Mouse (Mus musculus): Measurements from ENCODE around the gene Aox1. TPM values are rescaled to one million over a fixed set of nuclear protein-coding genes. Genes with fewer than 3 reads are reported as not detected.

Aox1 gene
- polyA plus RNA-seq, 1 experiment from 2014 or later, result 1.8 TPM

DNA sequence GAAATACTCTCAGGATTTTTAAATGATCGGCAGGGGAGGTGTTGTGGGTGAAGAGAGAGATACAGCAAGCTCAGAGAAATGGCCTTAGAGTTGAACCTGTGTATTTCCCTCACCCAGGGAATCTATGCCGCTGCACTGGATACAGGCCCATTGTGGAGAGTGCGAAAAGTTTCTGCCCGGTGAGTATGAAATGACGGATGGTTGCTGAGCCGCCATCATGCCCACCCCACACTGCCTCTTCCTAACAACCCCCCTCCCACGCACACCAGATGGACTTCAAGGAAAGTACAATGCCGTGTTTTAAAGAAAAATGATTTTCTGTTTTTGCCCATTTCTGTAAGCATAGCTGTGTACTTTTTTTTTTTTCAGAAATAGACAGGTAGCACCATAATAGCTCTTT, 95.2 kb downstream of the Aox1 start:
- TF ChIP-seq EP300 (IDR thresholded peaks at IDR 0.05), result no peak
- no peak for TF ChIP-seq CTCF (IDR thresholded peaks at IDR 0.05)
- Histone ChIP-seq H3K4me3 (ENCODE audit: low read depth, low read length) (no peak overlapping the region), H3K27me3 (replicated peaks; ENCODE audit: insufficient read depth, low read length) (no peaks in the 10 kb centered on the region), H3K9me3 (ENCODE audit: low read length) (no peaks in the 10 kb centered on the region), H3K4me2 (replicated peaks; ENCODE audit: low read depth, low read length) (no peak overlapping the region), H3K27ac (ENCODE audit: low read length) (no peak overlapping the region), H3K36me3 (ENCODE audit: insufficient read depth, low read length) (no peaks in the 10 kb centered on the region), H3K4me1 (ENCODE audit: insufficient read depth, low read depth, low read length) (no peaks in the 10 kb centered on the region), H3K9ac (replicated peaks; ENCODE audit: low read depth) (no peak overlapping the region)
- ATAC-seq, result no peak
- DNase-seq (ENCODE audit: low spot score), result no peak
- WGBS, result 81% methylated on average over 8 of the region's 8 CpGs

- TF ChIP-seq CTCF (IDR thresholded peaks at IDR 0.05), result no peak
- TF ChIP-seq EP300 (IDR thresholded peaks at IDR 0.05), result no peak
- H3K27me3 ChIP-seq (replicated peaks; ENCODE audit: insufficient read depth, low read length), result no peaks in the 10 kb centered on the region
- no peaks in the 10 kb centered on the region for H3K4me1 ChIP-seq (ENCODE audit: insufficient read depth, low read depth, low read length)
- no peak overlapping the region for H3K27ac ChIP-seq (ENCODE audit: low read length)
- no peak for DNase-seq (ENCODE audit: low spot score)
- no peak for ATAC-seq
- no peaks in the 10 kb centered on the region for H3K36me3 ChIP-seq (ENCODE audit: insufficient read depth, low read length)
- no peak overlapping the region for H3K4me3 ChIP-seq (ENCODE audit: low read depth, low read length)
- no peaks in the 10 kb centered on the region for H3K9me3 ChIP-seq (ENCODE audit: low read length)
- H3K4me2 ChIP-seq (replicated peaks; ENCODE audit: low read depth, low read length), result no peak overlapping the region
- no peak overlapping the region for H3K9ac ChIP-seq (replicated peaks; ENCODE audit: low read depth)
Measured at GRCm38 (mm10) chr1:58137891-58138290, 108.2 kb downstream of the Aox1 start.

DNA sequence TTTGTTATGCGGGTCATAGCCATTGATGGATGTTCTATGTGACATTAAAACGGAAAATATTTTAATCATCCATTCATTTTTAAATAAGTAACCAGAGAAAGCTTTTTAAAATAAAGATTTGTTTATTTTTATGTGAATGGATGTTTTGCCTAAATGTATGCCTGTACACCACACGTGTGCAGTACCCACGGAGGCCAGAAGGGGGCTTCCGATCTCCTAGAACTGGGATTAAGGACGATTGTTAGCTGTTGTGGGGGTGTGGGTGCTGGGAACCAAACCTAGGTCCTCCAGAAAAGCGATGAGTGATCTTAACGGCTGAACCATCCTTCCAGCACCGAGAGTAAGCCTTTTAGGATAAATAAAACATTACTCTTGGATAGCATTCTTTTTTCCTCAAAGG, 109.3 kb downstream of the Aox1 start:
- DNase-seq (ENCODE audit: low spot score) (no peak), ATAC-seq (no peak)
- Histone ChIP-seq H3K9me3 (ENCODE audit: low read length) (no peaks in the 10 kb centered on the region), H3K36me3 (ENCODE audit: insufficient read depth, low read length) (no peaks in the 10 kb centered on the region), H3K4me1 (ENCODE audit: insufficient read depth, low read depth, low read length) (no peaks in the 10 kb centered on the region), H3K27ac (ENCODE audit: low read length) (no peak overlapping the region), H3K4me3 (ENCODE audit: low read depth, low read length) (no peak overlapping the region), H3K9ac (replicated peaks; ENCODE audit: low read depth) (no peak overlapping the region), H3K4me2 (replicated peaks; ENCODE audit: low read depth, low read length) (no peak overlapping the region), H3K27me3 (replicated peaks; ENCODE audit: insufficient read depth, low read length) (no peaks in the 10 kb centered on the region)
- TF ChIP-seq CTCF (IDR thresholded peaks at IDR 0.05) (peak; percentile 28; the same call in 1 of the 2 replicates), EP300 (IDR thresholded peaks at IDR 0.05) (no peak)
- WGBS, result 87% methylated on average over 9 of the region's 9 CpGs

DNA sequence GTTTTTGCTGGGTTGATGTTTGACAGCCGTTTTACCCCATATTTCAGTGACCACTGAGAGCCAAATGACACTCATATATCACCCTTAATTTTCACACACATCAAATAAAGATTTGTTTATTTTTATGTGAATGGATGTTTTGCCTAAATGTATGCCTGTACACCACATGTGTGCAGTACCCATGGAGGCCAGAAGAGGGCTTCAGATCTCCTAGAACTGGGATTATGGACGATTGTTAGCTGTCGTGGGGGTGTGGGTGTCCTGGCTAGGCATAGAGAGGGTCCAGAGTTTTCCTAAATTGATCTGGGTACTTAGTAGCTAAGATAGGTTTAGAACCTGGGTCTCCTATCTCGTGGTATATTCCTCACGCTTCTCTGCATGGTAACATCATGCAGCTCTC, 110.9 kb downstream of the Aox1 start:
- no peak overlapping the region for H3K27ac ChIP-seq (ENCODE audit: low read length)
- H3K36me3 ChIP-seq (ENCODE audit: insufficient read depth, low read length), result no peaks in the 10 kb centered on the region
- no peak for ATAC-seq
- TF ChIP-seq EP300 (IDR thresholded peaks at IDR 0.05), result no peak
- TF ChIP-seq CTCF (IDR thresholded peaks at IDR 0.05), result peak; percentile 29
- H3K9me3 ChIP-seq (ENCODE audit: low read length), result no peaks in the 10 kb centered on the region
- DNase-seq (ENCODE audit: low spot score), result no peak
- no peak overlapping the region for H3K9ac ChIP-seq (replicated peaks; ENCODE audit: low read depth)
- no peaks in the 10 kb centered on the region for H3K4me1 ChIP-seq (ENCODE audit: insufficient read depth, low read depth, low read length)
- WGBS, result 86% methylated on average over 5 of the region's 5 CpGs
- H3K27me3 ChIP-seq (replicated peaks; ENCODE audit: insufficient read depth, low read length), result no peaks in the 10 kb centered on the region
- no peak overlapping the region for H3K4me3 ChIP-seq (ENCODE audit: low read depth, low read length)
- H3K4me2 ChIP-seq (replicated peaks; ENCODE audit: low read depth, low read length), result no peak overlapping the region

- Histone ChIP-seq H3K4me3 (ENCODE audit: low read depth, low read length) (no peak overlapping the region), H3K4me1 (ENCODE audit: insufficient read depth, low read depth, low read length) (no peaks in the 10 kb centered on the region), H3K27me3 (replicated peaks; ENCODE audit: insufficient read depth, low read length) (no peaks in the 10 kb centered on the region), H3K36me3 (ENCODE audit: insufficient read depth, low read length) (no peaks in the 10 kb centered on the region), H3K27ac (ENCODE audit: low read length) (no peak overlapping the region), H3K9me3 (ENCODE audit: low read length) (no peaks in the 10 kb centered on the region), H3K9ac (replicated peaks; ENCODE audit: low read depth) (no peak overlapping the region), H3K4me2 (replicated peaks; ENCODE audit: low read depth, low read length) (no peak overlapping the region)
- DNase-seq (ENCODE audit: low spot score) (peak; percentile 50), ATAC-seq (no peak)
- WGBS, result 18% methylated on average over 10 of the region's 10 CpGs
- no peak for TF ChIP-seq EP300 (IDR thresholded peaks at IDR 0.05)
- peak; percentile 58 for TF ChIP-seq CTCF (IDR thresholded peaks at IDR 0.05)
Measured at GRCm38 (mm10) chr1:58144384-58145069, 114.8 kb downstream of the Aox1 start.

- no peak for DNase-seq (ENCODE audit: low spot score)
- no peak overlapping the region for H3K4me2 ChIP-seq (replicated peaks; ENCODE audit: low read depth, low read length)
- TF ChIP-seq CTCF (IDR thresholded peaks at IDR 0.05), result no peak
- no peak for TF ChIP-seq EP300 (IDR thresholded peaks at IDR 0.05)
- 81% methylated on average over 10 of the region's 10 CpGs for WGBS
- no peak for ATAC-seq
- no peak overlapping the region for H3K4me3 ChIP-seq (ENCODE audit: low read depth, low read length)
- H3K27ac ChIP-seq (ENCODE audit: low read length), result no peak overlapping the region
- no peaks in the 10 kb centered on the region for H3K27me3 ChIP-seq (replicated peaks; ENCODE audit: insufficient read depth, low read length)
- H3K9me3 ChIP-seq (ENCODE audit: low read length), result no peaks in the 10 kb centered on the region
- no peaks in the 10 kb centered on the region for H3K36me3 ChIP-seq (ENCODE audit: insufficient read depth, low read length)
- no peaks in the 10 kb centered on the region for H3K4me1 ChIP-seq (ENCODE audit: insufficient read depth, low read depth, low read length)
- H3K9ac ChIP-seq (replicated peaks; ENCODE audit: low read depth), result no peak overlapping the region
Measured at GRCm38 (mm10) chr1:58146026-58146425, 116.3 kb downstream of the Aox1 start.

DNA sequence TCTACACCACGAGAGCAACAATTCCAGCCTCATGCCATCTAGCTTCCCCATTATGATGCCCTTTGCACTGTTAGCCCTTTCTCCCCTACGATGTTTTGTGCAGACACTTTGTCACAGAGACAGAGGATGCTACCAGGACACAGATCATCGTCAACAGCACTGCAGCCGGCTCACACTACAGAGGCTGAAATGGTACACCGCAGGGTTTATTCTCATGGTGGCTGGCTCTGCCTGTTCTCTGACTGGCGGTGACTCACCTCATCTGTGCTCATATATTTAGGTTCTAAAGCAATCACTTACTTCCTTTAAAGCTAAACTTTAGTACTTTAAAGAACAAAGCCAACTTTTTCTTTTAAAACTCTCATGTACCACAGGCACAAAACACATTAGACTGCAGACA, 118.0 kb downstream of the Aox1 start:
- 64% methylated on average over 6 of the region's 6 CpGs for WGBS
- Histone ChIP-seq H3K9me3 (ENCODE audit: low read length) (no peaks in the 10 kb centered on the region), H3K4me2 (replicated peaks; ENCODE audit: low read depth, low read length) (no peak overlapping the region), H3K27ac (ENCODE audit: low read length) (no peak overlapping the region), H3K4me1 (ENCODE audit: insufficient read depth, low read depth, low read length) (no peaks in the 10 kb centered on the region), H3K27me3 (replicated peaks; ENCODE audit: insufficient read depth, low read length) (no peaks in the 10 kb centered on the region), H3K4me3 (ENCODE audit: low read depth, low read length) (no peak overlapping the region), H3K36me3 (ENCODE audit: insufficient read depth, low read length) (no peaks in the 10 kb centered on the region), H3K9ac (replicated peaks; ENCODE audit: low read depth) (no peak overlapping the region)
- DNase-seq (ENCODE audit: low spot score) (no peak), ATAC-seq (no peak)
- TF ChIP-seq EP300 (IDR thresholded peaks at IDR 0.05), result no peak
- no peak for TF ChIP-seq CTCF (IDR thresholded peaks at IDR 0.05)

Data from lung, postnatal 0 days (tissue).